Mouse (Mus musculus): Measurements from ENCODE around the gene Lpar1. TPM values are rescaled to one million over a fixed set of nuclear protein-coding genes. Genes with fewer than 3 reads are reported as not detected.

The Lpar1 gene
- polyA plus RNA-seq, 1 experiment from 2014 or later = 2.4 TPM

- H3K9me3 ChIP-seq (ENCODE audit: low read length) = no peaks in the 10 kb centered on the region
- no peaks in the 10 kb centered on the region for H3K27me3 ChIP-seq (ENCODE audit: insufficient read depth, low read length)
- WGBS (ENCODE audit: insufficient replicate concordance) = 52% methylated on average over 5 of the region's 5 CpGs
- H3K36me3 ChIP-seq (replicated peaks; ENCODE audit: insufficient read depth, low read length) = no peaks in the 10 kb centered on the region
- no peak for TF ChIP-seq CTCF (IDR thresholded peaks at IDR 0.05; ENCODE audit: low read depth)
- TF ChIP-seq EP300 (IDR thresholded peaks at IDR 0.05; ENCODE audit: low read depth) = no peak
- ATAC-seq = no peak
- no peak for DNase-seq
- no peak overlapping the region for H3K4me2 ChIP-seq (ENCODE audit: low read depth, low read length)
- no peak overlapping the region for H3K9ac ChIP-seq (replicated peaks)
- no peaks in the 10 kb centered on the region for H3K4me1 ChIP-seq (ENCODE audit: insufficient read depth)
- no peak overlapping the region for H3K4me3 ChIP-seq (ENCODE audit: low read depth, low read length)
- no peak overlapping the region for H3K27ac ChIP-seq (ENCODE audit: low read depth)
Measured at GRCm38 (mm10) chr4:58577382-58578048, 23.8 kb upstream of the Lpar1 start.

GRCm38 (mm10) chr4:58575831-58576230 lies 22.1 kb upstream of the Lpar1 start:
- Histone ChIP-seq H3K4me2 (ENCODE audit: low read depth, low read length) (no peak overlapping the region), H3K9ac (replicated peaks) (no peak overlapping the region), H3K9me3 (ENCODE audit: low read length) (no peaks in the 10 kb centered on the region), H3K4me3 (ENCODE audit: low read depth, low read length) (no peak overlapping the region), H3K36me3 (replicated peaks; ENCODE audit: insufficient read depth, low read length) (no peaks in the 10 kb centered on the region), H3K27me3 (ENCODE audit: insufficient read depth, low read length) (no peaks in the 10 kb centered on the region), H3K27ac (ENCODE audit: low read depth) (no peak overlapping the region), H3K4me1 (ENCODE audit: insufficient read depth) (no peaks in the 10 kb centered on the region)
- TF ChIP-seq EP300 (IDR thresholded peaks at IDR 0.05; ENCODE audit: low read depth) = no peak
- TF ChIP-seq CTCF (IDR thresholded peaks at IDR 0.05; ENCODE audit: low read depth) = no peak
- DNase-seq (no peak), ATAC-seq (no peak)
- 81% methylated on average over 6 of the region's 6 CpGs for WGBS (ENCODE audit: insufficient replicate concordance)

GRCm38 (mm10) chr4:58574024-58574423 lies 20.3 kb upstream of the Lpar1 start:
- DNase-seq (no peak), ATAC-seq (no peak)
- no peaks in the 10 kb centered on the region for H3K36me3 ChIP-seq (replicated peaks; ENCODE audit: insufficient read depth, low read length)
- no peak overlapping the region for H3K4me2 ChIP-seq (ENCODE audit: low read depth, low read length)
- WGBS (ENCODE audit: insufficient replicate concordance) = 73% methylated on average over 6 of the region's 6 CpGs
- H3K27me3 ChIP-seq (ENCODE audit: insufficient read depth, low read length) = no peaks in the 10 kb centered on the region
- no peaks in the 10 kb centered on the region for H3K4me1 ChIP-seq (ENCODE audit: insufficient read depth)
- no peak overlapping the region for H3K27ac ChIP-seq (ENCODE audit: low read depth)
- H3K9me3 ChIP-seq (ENCODE audit: low read length) = no peaks in the 10 kb centered on the region
- H3K9ac ChIP-seq (replicated peaks) = no peak overlapping the region
- H3K4me3 ChIP-seq (ENCODE audit: low read depth, low read length) = no peak overlapping the region
- no peak for TF ChIP-seq CTCF (IDR thresholded peaks at IDR 0.05; ENCODE audit: low read depth)
- no peak for TF ChIP-seq EP300 (IDR thresholded peaks at IDR 0.05; ENCODE audit: low read depth)

GRCm38 (mm10) chr4:58572446-58572845 lies 18.7 kb upstream of the Lpar1 start:
- no peak overlapping the region for H3K4me2 ChIP-seq (ENCODE audit: low read depth, low read length)
- no peak overlapping the region for H3K9ac ChIP-seq (replicated peaks)

GRCm38 (mm10) chr4:58571661-58572060 lies 18.0 kb upstream of the Lpar1 start:
- TF ChIP-seq EP300 (IDR thresholded peaks at IDR 0.05; ENCODE audit: low read depth) (no peak), CTCF (IDR thresholded peaks at IDR 0.05; ENCODE audit: low read depth) (no peak)
- H3K4me1 ChIP-seq (ENCODE audit: insufficient read depth) = no peaks in the 10 kb centered on the region
- no peaks in the 10 kb centered on the region for H3K27me3 ChIP-seq (ENCODE audit: insufficient read depth, low read length)
- ATAC-seq (no peak), DNase-seq (no peak)
- no peak overlapping the region for H3K27ac ChIP-seq (ENCODE audit: low read depth)
- H3K4me3 ChIP-seq (ENCODE audit: low read depth, low read length) = no peak overlapping the region
- no peak overlapping the region for H3K4me2 ChIP-seq (ENCODE audit: low read depth, low read length)
- no peaks in the 10 kb centered on the region for H3K9me3 ChIP-seq (ENCODE audit: low read length)
- WGBS (ENCODE audit: insufficient replicate concordance) = 58% methylated on average over 3 of the region's 3 CpGs
- no peaks in the 10 kb centered on the region for H3K36me3 ChIP-seq (replicated peaks; ENCODE audit: insufficient read depth, low read length)
- no peak overlapping the region for H3K9ac ChIP-seq (replicated peaks)

More at GRCm38 (mm10) chr4:58572446-58572845, 18.7 kb upstream of the Lpar1 start:
- no peak for TF ChIP-seq CTCF (IDR thresholded peaks at IDR 0.05; ENCODE audit: low read depth)
- no peak for TF ChIP-seq EP300 (IDR thresholded peaks at IDR 0.05; ENCODE audit: low read depth)
- no peaks in the 10 kb centered on the region for H3K36me3 ChIP-seq (replicated peaks; ENCODE audit: insufficient read depth, low read length)
- no peak overlapping the region for H3K4me3 ChIP-seq (ENCODE audit: low read depth, low read length)
- H3K27ac ChIP-seq (ENCODE audit: low read depth) = no peak overlapping the region
- WGBS (ENCODE audit: insufficient replicate concordance) = 51% methylated on average over 2 of the region's 2 CpGs
- H3K4me1 ChIP-seq (ENCODE audit: insufficient read depth) = no peaks in the 10 kb centered on the region
- no peaks in the 10 kb centered on the region for H3K9me3 ChIP-seq (ENCODE audit: low read length)
- DNase-seq = no peak
- no peak for ATAC-seq
- no peaks in the 10 kb centered on the region for H3K27me3 ChIP-seq (ENCODE audit: insufficient read depth, low read length)

GRCm38 (mm10) chr4:58571232-58571631 lies 17.5 kb upstream of the Lpar1 start:
- Histone ChIP-seq H3K4me3 (ENCODE audit: low read depth, low read length) (no peak overlapping the region), H3K27ac (ENCODE audit: low read depth) (no peak overlapping the region), H3K4me2 (ENCODE audit: low read depth, low read length) (no peak overlapping the region), H3K27me3 (ENCODE audit: insufficient read depth, low read length) (no peaks in the 10 kb centered on the region), H3K9ac (replicated peaks) (no peak overlapping the region), H3K36me3 (replicated peaks; ENCODE audit: insufficient read depth, low read length) (no peaks in the 10 kb centered on the region), H3K9me3 (ENCODE audit: low read length) (no peaks in the 10 kb centered on the region), H3K4me1 (ENCODE audit: insufficient read depth) (no peaks in the 10 kb centered on the region)
- WGBS (ENCODE audit: insufficient replicate concordance) = 33% methylated on average over 1 of the region's 1 CpGs
- DNase-seq (no peak), ATAC-seq (no peak)
- TF ChIP-seq EP300 (IDR thresholded peaks at IDR 0.05; ENCODE audit: low read depth) (no peak), CTCF (IDR thresholded peaks at IDR 0.05; ENCODE audit: low read depth) (no peak)
